Mouse (Mus musculus): ENCODE data around the gene Tbl1x. TPM values are rescaled to one million over a fixed set of nuclear protein-coding genes. Genes with fewer than 3 reads are reported as not detected.

Gene Tbl1x
- polyA plus RNA-seq, 1 experiment from 2014 or later = 46.2 TPM

GRCm38 (mm10) chrX:77550388-77550787 lies 39.6 kb downstream of the Tbl1x start:
- H3K36me3 ChIP-seq (ENCODE audit: control insufficient read depth, insufficient read depth, low read length) = no peaks in the 10 kb centered on the region
- H3K4me2 ChIP-seq (ENCODE audit: low read length) = no peak overlapping the region
- H3K9ac ChIP-seq (ENCODE audit: low read length) = no peak overlapping the region
- H3K4me1 ChIP-seq (ENCODE audit: control insufficient read depth, insufficient read depth, low read length) = no peaks in the 10 kb centered on the region
- DNase-seq (ENCODE audit: low spot score) (no peak), ATAC-seq (no peak)
- no peaks in the 10 kb centered on the region for H3K27me3 ChIP-seq (replicated peaks; ENCODE audit: control insufficient read depth, insufficient read depth, low read length)
- H3K4me3 ChIP-seq (ENCODE audit: low read depth, low read length) = no peak overlapping the region
- no peak overlapping the region for H3K27ac ChIP-seq (ENCODE audit: low read depth, low read length)
- H3K9me3 ChIP-seq (replicated peaks; ENCODE audit: control insufficient read depth, low read length) = no peaks in the 10 kb centered on the region

GRCm38 (mm10) chrX:77551306-77551705 lies 40.5 kb downstream of the Tbl1x start:
- Histone ChIP-seq H3K9ac (ENCODE audit: low read length) (no peak overlapping the region), H3K4me1 (ENCODE audit: control insufficient read depth, insufficient read depth, low read length) (no peaks in the 10 kb centered on the region), H3K4me3 (ENCODE audit: low read depth, low read length) (no peak overlapping the region), H3K27me3 (replicated peaks; ENCODE audit: control insufficient read depth, insufficient read depth, low read length) (no peaks in the 10 kb centered on the region), H3K9me3 (replicated peaks; ENCODE audit: control insufficient read depth, low read length) (no peaks in the 10 kb centered on the region), H3K27ac (ENCODE audit: low read depth, low read length) (no peak overlapping the region), H3K4me2 (ENCODE audit: low read length) (no peak overlapping the region), H3K36me3 (ENCODE audit: control insufficient read depth, insufficient read depth, low read length) (no peaks in the 10 kb centered on the region)
- no peak for DNase-seq (ENCODE audit: low spot score)
- no peak for ATAC-seq

GRCm38 (mm10) chrX:77552088-77552487 lies 41.3 kb downstream of the Tbl1x start:
- no peaks in the 10 kb centered on the region for H3K9me3 ChIP-seq (replicated peaks; ENCODE audit: control insufficient read depth, low read length)
- DNase-seq (ENCODE audit: low spot score) (no peak), ATAC-seq (no peak)
- no peaks in the 10 kb centered on the region for H3K27me3 ChIP-seq (replicated peaks; ENCODE audit: control insufficient read depth, insufficient read depth, low read length)
- no peaks in the 10 kb centered on the region for H3K36me3 ChIP-seq (ENCODE audit: control insufficient read depth, insufficient read depth, low read length)
- no peaks in the 10 kb centered on the region for H3K4me1 ChIP-seq (ENCODE audit: control insufficient read depth, insufficient read depth, low read length)
- H3K27ac ChIP-seq (ENCODE audit: low read depth, low read length) = no peak overlapping the region
- H3K4me3 ChIP-seq (ENCODE audit: low read depth, low read length) = no peak overlapping the region
- no peak overlapping the region for H3K4me2 ChIP-seq (ENCODE audit: low read length)
- 72% methylated on average over 3 of the region's 3 CpGs for WGBS
- H3K9ac ChIP-seq (ENCODE audit: low read length) = no peak overlapping the region

- H3K36me3 ChIP-seq (ENCODE audit: control insufficient read depth, insufficient read depth, low read length) = no peaks in the 10 kb centered on the region
- no peak overlapping the region for H3K27ac ChIP-seq (ENCODE audit: low read depth, low read length)
- no peak overlapping the region for H3K4me2 ChIP-seq (ENCODE audit: low read length)
- no peaks in the 10 kb centered on the region for H3K9me3 ChIP-seq (replicated peaks; ENCODE audit: control insufficient read depth, low read length)
- H3K4me3 ChIP-seq (ENCODE audit: low read depth, low read length) = no peak overlapping the region
- H3K4me1 ChIP-seq (ENCODE audit: control insufficient read depth, insufficient read depth, low read length) = no peaks in the 10 kb centered on the region
- ATAC-seq = no peak
- no peaks in the 10 kb centered on the region for H3K27me3 ChIP-seq (replicated peaks; ENCODE audit: control insufficient read depth, insufficient read depth, low read length)
- no peak for DNase-seq (ENCODE audit: low spot score)
- WGBS = 63% methylated on average over 1 of the region's 1 CpGs
- H3K9ac ChIP-seq (ENCODE audit: low read length) = no peak overlapping the region
Measured at GRCm38 (mm10) chrX:77555985-77556384, 45.2 kb downstream of the Tbl1x start.

GRCm38 (mm10) chrX:77559199-77559881 lies 48.5 kb downstream of the Tbl1x start:
- Histone ChIP-seq H3K27me3 (replicated peaks; ENCODE audit: control insufficient read depth, insufficient read depth, low read length) (no peaks in the 10 kb centered on the region), H3K9ac (ENCODE audit: low read length) (no peak overlapping the region), H3K36me3 (ENCODE audit: control insufficient read depth, insufficient read depth, low read length) (no peaks in the 10 kb centered on the region), H3K4me2 (ENCODE audit: low read length) (no peak overlapping the region), H3K9me3 (replicated peaks; ENCODE audit: control insufficient read depth, low read length) (no peaks in the 10 kb centered on the region), H3K4me1 (ENCODE audit: control insufficient read depth, insufficient read depth, low read length) (no peaks in the 10 kb centered on the region; the same call in 1 of the 2 replicates), H3K27ac (ENCODE audit: low read depth, low read length) (no peak overlapping the region), H3K4me3 (ENCODE audit: low read depth, low read length) (no peak overlapping the region)
- ATAC-seq (no peak), DNase-seq (ENCODE audit: low spot score) (no peak)

- Histone ChIP-seq H3K27me3 (replicated peaks; ENCODE audit: control insufficient read depth, insufficient read depth, low read length) (no peaks in the 10 kb centered on the region), H3K4me2 (ENCODE audit: low read length) (no peak overlapping the region), H3K9me3 (replicated peaks; ENCODE audit: control insufficient read depth, low read length) (no peaks in the 10 kb centered on the region), H3K27ac (ENCODE audit: low read depth, low read length) (no peak overlapping the region), H3K9ac (ENCODE audit: low read length) (no peak overlapping the region), H3K4me1 (ENCODE audit: control insufficient read depth, insufficient read depth, low read length) (no peaks in the 10 kb centered on the region; the same call in 1 of the 2 replicates), H3K4me3 (ENCODE audit: low read depth, low read length) (no peak overlapping the region), H3K36me3 (ENCODE audit: control insufficient read depth, insufficient read depth, low read length) (no peaks in the 10 kb centered on the region)
- DNase-seq (ENCODE audit: low spot score) (no peak), ATAC-seq (no peak)
- WGBS = 93% methylated on average over 2 of the region's 2 CpGs
Measured at GRCm38 (mm10) chrX:77563616-77564015, 52.8 kb downstream of the Tbl1x start.

GRCm38 (mm10) chrX:77566739-77567138 lies 55.9 kb downstream of the Tbl1x start:
- no peaks in the 10 kb centered on the region; the same call in 1 of the 2 replicates for H3K4me1 ChIP-seq (ENCODE audit: control insufficient read depth, insufficient read depth, low read length)
- DNase-seq (ENCODE audit: low spot score) = no peak

GRCm38 (mm10) chrX:77568013-77568412 lies 57.2 kb downstream of the Tbl1x start:
- no peaks in the 10 kb centered on the region for H3K9me3 ChIP-seq (replicated peaks; ENCODE audit: control insufficient read depth, low read length)
- H3K4me1 ChIP-seq (ENCODE audit: control insufficient read depth, insufficient read depth, low read length) = no peaks in the 10 kb centered on the region; the same call in 1 of the 2 replicates
- no peak overlapping the region for H3K9ac ChIP-seq (ENCODE audit: low read length)
- DNase-seq (ENCODE audit: low spot score) = no peak
- H3K27me3 ChIP-seq (replicated peaks; ENCODE audit: control insufficient read depth, insufficient read depth, low read length) = no peaks in the 10 kb centered on the region
- H3K27ac ChIP-seq (ENCODE audit: low read depth, low read length) = no peak overlapping the region
- WGBS = 14% methylated on average over 2 of the region's 2 CpGs
- H3K4me3 ChIP-seq (ENCODE audit: low read depth, low read length) = no peak overlapping the region
- no peak overlapping the region for H3K4me2 ChIP-seq (ENCODE audit: low read length)
- H3K36me3 ChIP-seq (ENCODE audit: control insufficient read depth, insufficient read depth, low read length) = no peaks in the 10 kb centered on the region
- no peak for ATAC-seq

More at GRCm38 (mm10) chrX:77566739-77567138, 55.9 kb downstream of the Tbl1x start:
- Histone ChIP-seq H3K27ac (ENCODE audit: low read depth, low read length) (no peak overlapping the region), H3K4me3 (ENCODE audit: low read depth, low read length) (no peak overlapping the region), H3K9ac (ENCODE audit: low read length) (no peak overlapping the region), H3K36me3 (ENCODE audit: control insufficient read depth, insufficient read depth, low read length) (no peaks in the 10 kb centered on the region), H3K9me3 (replicated peaks; ENCODE audit: control insufficient read depth, low read length) (no peaks in the 10 kb centered on the region), H3K4me2 (ENCODE audit: low read length) (no peak overlapping the region), H3K27me3 (replicated peaks; ENCODE audit: control insufficient read depth, insufficient read depth, low read length) (no peaks in the 10 kb centered on the region)
- no peak for ATAC-seq
- 100% methylated on average over 1 of the region's 1 CpGs for WGBS

- DNase-seq (ENCODE audit: low spot score) (no peak), ATAC-seq (no peak)
- no peaks in the 10 kb centered on the region for H3K4me1 ChIP-seq (ENCODE audit: control insufficient read depth, insufficient read depth, low read length)
- no peak overlapping the region for H3K4me2 ChIP-seq (ENCODE audit: low read length)
- H3K4me3 ChIP-seq (ENCODE audit: low read depth, low read length) = no peak overlapping the region
- H3K27me3 ChIP-seq (replicated peaks; ENCODE audit: control insufficient read depth, insufficient read depth, low read length) = no peaks in the 10 kb centered on the region
- H3K9ac ChIP-seq (ENCODE audit: low read length) = no peak overlapping the region
- H3K36me3 ChIP-seq (ENCODE audit: control insufficient read depth, insufficient read depth, low read length) = no peaks in the 10 kb centered on the region
- no peak overlapping the region for H3K27ac ChIP-seq (ENCODE audit: low read depth, low read length)
- 76% methylated on average over 1 of the region's 1 CpGs for WGBS
- no peaks in the 10 kb centered on the region for H3K9me3 ChIP-seq (replicated peaks; ENCODE audit: control insufficient read depth, low read length)
Measured at GRCm38 (mm10) chrX:77573743-77574142, 62.9 kb downstream of the Tbl1x start.

Measured in forebrain, embryonic 14.5 days (tissue).